Mouse (Mus musculus) ES-E14 (cell line): Measurements from ENCODE around the gene Bicral.

ENCODE experiments used
- CHD2 ChIP-seq: IDR thresholded peaks from 2 replicates; pipeline ENCODE4 v1.6.1; 2014; ENCODE audit warnings: mild to moderate bottlenecking, low read depth, low read length, inconsistent platforms
- HCFC1 ChIP-seq: IDR thresholded peaks from 2 replicates; pipeline ENCODE4 v1.6.1; 2012; ENCODE audit warnings: low read length, inconsistent platforms, borderline replicate concordance; ENCODE audit not compliant: insufficient read depth
- MAFK ChIP-seq: IDR thresholded peaks from 2 replicates; pipeline ENCODE4 v1.6.1; 2014; ENCODE audit warnings: mild to moderate bottlenecking, low read depth, low read length, inconsistent platforms; ENCODE audit not compliant: insufficient read depth
- ZNF384 ChIP-seq: IDR thresholded peaks from 2 replicates; pipeline ENCODE4 v1.6.1; 2012; ENCODE audit warnings: low read depth, low read length, inconsistent platforms

- peak; percentile 84 for TF ChIP-seq HCFC1
- TF ChIP-seq ZNF384, result peak; percentile 99
- peak; percentile 92 for TF ChIP-seq CHD2
- 0 out of 2 replicates have a peak, but pooled peaks have one; percentile 17 for TF ChIP-seq MAFK
Observed at GRCm38 (mm10) chr17:46751794-46752556, 106.3 kb downstream of the Bicral start, which contains the start of gene Cnpy3.
